Mouse (Mus musculus) G1E (cell line): ENCODE measurements around the gene Lrrc8d.

Experiments
- CTCF ChIP-seq: IDR thresholded peaks from 2 replicates; pipeline ENCODE4 v1.5.1; 2012; ENCODE audit warnings: low read depth, low read length, inconsistent platforms, mixed read lengths
- GATA1 ChIP-seq: IDR thresholded peaks from 2 replicates; pipeline ENCODE4 v1.6.1; 2012; ENCODE audit warnings: borderline replicate concordance, low read length, inconsistent platforms, mixed read lengths
- GATA2 ChIP-seq: IDR thresholded peaks from 2 replicates; pipeline ENCODE4 v1.6.1; 2012; ENCODE audit warnings: low read depth, low read length, inconsistent platforms, borderline replicate concordance
- POLR2AphosphoS5 ChIP-seq: IDR thresholded peaks from 2 replicates; pipeline ENCODE4 v1.6.1; 2012; ENCODE audit warnings: low read depth, low read length, inconsistent platforms; ENCODE audit not compliant: insufficient replicate concordance
- TAL1 ChIP-seq: conservative IDR thresholded peaks from 2 replicates; pipeline ENCODE4 v1.6.1; 2012; ENCODE audit warnings: low read depth, low read length, inconsistent platforms, mixed read lengths

GRCm38 (mm10) chr5:105849222-105849621 lies 149.5 kb downstream of the Lrrc8d start:
- TF ChIP-seq CTCF (no peak), GATA1 (no peak), TAL1 (no peak), GATA2 (no peak), POLR2AphosphoS5 (no peak)
